Mouse (Mus musculus): ENCODE measurements at regions not wholly inside any gene's neighbourhood (a gene's known extent, or its start where the extent isn't known, plus 50 kb on each side); places are given as distances from the start of the nearest gene placed in this dataset.

- no peak for DNase-seq (ENCODE audit: low spot score)
These were observed 70.0 kb downstream of the 1190002N15Rik start for GRCm38 (mm10) chr9:94467846-94468245.

- DNase-seq (ENCODE audit: low spot score): no peak
These were observed 81.8 kb downstream of the 1190002N15Rik start for GRCm38 (mm10) chr9:94456085-94456531.

- no peak for DNase-seq (ENCODE audit: low spot score)
These were observed 82.4 kb downstream of the 1190002N15Rik start for GRCm38 (mm10) chr9:94455466-94455865.

GRCm38 (mm10) chr9:94449911-94450310 lies 88.0 kb downstream of the 1190002N15Rik start:
- DNase-seq (ENCODE audit: low spot score): no peak

GRCm38 (mm10) chr9:94446182-94446763 lies 91.6 kb downstream of the 1190002N15Rik start:
- DNase-seq (ENCODE audit: low spot score): no peak

- no peak for DNase-seq (ENCODE audit: low spot score)
These were observed 93.6 kb downstream of the 1190002N15Rik start for GRCm38 (mm10) chr9:94444140-94444789.

- DNase-seq (ENCODE audit: low spot score): no peak
These were observed 96.5 kb downstream of the 1190002N15Rik start for GRCm38 (mm10) chr9:94441393-94441792.

- DNase-seq (ENCODE audit: low spot score): no peak
These were observed 104.4 kb downstream of the 1190002N15Rik start for GRCm38 (mm10) chr9:94433468-94433867.

GRCm38 (mm10) chr9:94432144-94432747 lies 105.6 kb downstream of the 1190002N15Rik start:
- DNase-seq (ENCODE audit: low spot score): no peak

GRCm38 (mm10) chr9:94431540-94431939 lies 106.3 kb downstream of the 1190002N15Rik start:
- DNase-seq (ENCODE audit: low spot score): no peak

- DNase-seq (ENCODE audit: low spot score): no peak
These were observed 106.9 kb downstream of the 1190002N15Rik start for GRCm38 (mm10) chr9:94430996-94431395.

GRCm38 (mm10) chr9:94426740-94427139 lies 111.1 kb downstream of the 1190002N15Rik start:
- no peak for DNase-seq (ENCODE audit: low spot score)

GRCm38 (mm10) chr9:94425804-94426203 lies 112.1 kb downstream of the 1190002N15Rik start:
- no peak for DNase-seq (ENCODE audit: low spot score)

GRCm38 (mm10) chr9:94424438-94425135 lies 113.3 kb downstream of the 1190002N15Rik start:
- no peak for DNase-seq (ENCODE audit: low spot score)

GRCm38 (mm10) chr9:94410546-94410945 lies 127.3 kb downstream of the 1190002N15Rik start:
- no peak for DNase-seq (ENCODE audit: low spot score)

GRCm38 (mm10) chr9:94410042-94410441 lies 127.8 kb downstream of the 1190002N15Rik start:
- no peak for DNase-seq (ENCODE audit: low spot score)

GRCm38 (mm10) chr9:94408635-94409323 lies 129.1 kb downstream of the 1190002N15Rik start:
- no peak for DNase-seq (ENCODE audit: low spot score)

- no peak for DNase-seq (ENCODE audit: low spot score)
These were observed 130.2 kb downstream of the 1190002N15Rik start for GRCm38 (mm10) chr9:94407671-94408070.

- DNase-seq (ENCODE audit: low spot score): no peak
These were observed 133.3 kb downstream of the 1190002N15Rik start for GRCm38 (mm10) chr9:94404551-94404950.

- DNase-seq (ENCODE audit: low spot score): no peak
These were observed 137.3 kb downstream of the 1190002N15Rik start for GRCm38 (mm10) chr9:94400596-94400995.

GRCm38 (mm10) chr9:94395215-94395614 lies 142.7 kb downstream of the 1190002N15Rik start:
- DNase-seq (ENCODE audit: low spot score): no peak

GRCm38 (mm10) chr9:94386190-94386589 lies 151.7 kb downstream of the 1190002N15Rik start:
- no peak for DNase-seq (ENCODE audit: low spot score)

Measured in testis, postnatal 14 days (tissue).